Mouse (Mus musculus) left cerebral cortex, postnatal 25 days (tissue): ENCODE measurements around the gene Gal. TPM values are rescaled to one million over a fixed set of nuclear protein-coding genes. Genes with fewer than 3 reads are reported as not detected.

Experiments used
- DNase-seq, 2 experiments: peaks; one replicate each; pipeline ENCODE4 v3.0.0; 2022; ENCODE audit warnings: low spot score in 2 of 2, mixed read lengths in 1 of 2
- intact Hi-C: fragments of 180-260 bp; cut with DNase I; formaldehyde crosslinking; loops from one replicate; pipeline ENCODE4 v1.15.1; 2025
- total RNA-seq, 2 experiments: library from RNA; stranded (reverse); gene quantifications; 2 replicates each; pipeline ENCODE4 v1.2.3; 2021

Gene Gal
- total RNA-seq: 1 to 10 TPM in 1 of 2 experiments, under 1 TPM in 1; 0.98 to 1.4 TPM

GRCm38 (mm10) chr19:3414268-3414733, at the start of gene Gal:
TSS of gene Gal (minus strand) at chr19:3414544.
- no peak for DNase-seq
- intact Hi-C loops: no loop called here

- intact Hi-C loops: no loop called here
- DNase-seq: no peak
Observed at GRCm38 (mm10) chr19:3459986-3460385, 45.6 kb upstream of the Gal start.

- intact Hi-C loops: no loop called here
- DNase-seq: no peak
Observed at GRCm38 (mm10) chr19:3458331-3459099, 44.2 kb upstream of the Gal start.

GRCm38 (mm10) chr19:3457700-3458099, 43.4 kb upstream of the Gal start:
- intact Hi-C loops: no loop called here
- no peak for DNase-seq

GRCm38 (mm10) chr19:3451649-3452048, 37.3 kb upstream of the Gal start:
- intact Hi-C loops: loop anchor here (1.0 kb wide), 1 partner anchor 159 kb away; no protein-coding TSS in a partner anchor
- peak in 1 of 2 experiments; percentile 14 for DNase-seq

- DNase-seq: peak; percentile 81 to 86
- intact Hi-C loops: loop anchor here (1.0 kb wide), 1 partner anchor 159 kb away; no protein-coding TSS in a partner anchor
Observed at GRCm38 (mm10) chr19:3451170-3451569, 36.8 kb upstream of the Gal start.

GRCm38 (mm10) chr19:3450714-3451113, 36.4 kb upstream of the Gal start:
- intact Hi-C loops: loop anchor here (1.0 kb wide), 2 partner anchors 61 to 158 kb away; no protein-coding TSS in a partner anchor
- DNase-seq: no peak

GRCm38 (mm10) chr19:3449248-3449647, 34.9 kb upstream of the Gal start:
- intact Hi-C loops: no loop called here
- DNase-seq: no peak

- intact Hi-C loops: no loop called here
- no peak for DNase-seq
Observed at GRCm38 (mm10) chr19:3447348-3447747, 33.0 kb upstream of the Gal start.

- intact Hi-C loops: no loop called here
- DNase-seq: no peak
Observed at GRCm38 (mm10) chr19:3441092-3441491, 26.7 kb upstream of the Gal start.

GRCm38 (mm10) chr19:3440667-3441066, 26.3 kb upstream of the Gal start:
- intact Hi-C loops: no loop called here
- DNase-seq: no peak

- no peak for DNase-seq
- intact Hi-C loops: no loop called here
Observed at GRCm38 (mm10) chr19:3437980-3438379, 23.6 kb upstream of the Gal start.

- intact Hi-C loops: no loop called here
- DNase-seq: no peak
Observed at GRCm38 (mm10) chr19:3436840-3437239, 22.5 kb upstream of the Gal start.

- DNase-seq: no peak
- intact Hi-C loops: no loop called here
Observed at GRCm38 (mm10) chr19:3435824-3436223, 21.5 kb upstream of the Gal start.

- DNase-seq: no peak
Observed at GRCm38 (mm10) chr19:3434641-3435040, 20.3 kb upstream of the Gal start.

GRCm38 (mm10) chr19:3434124-3434523, 19.8 kb upstream of the Gal start:
- intact Hi-C loops: no loop called here
- no peak for DNase-seq

More at GRCm38 (mm10) chr19:3434641-3435040, 20.3 kb upstream of the Gal start:
- intact Hi-C loops: no loop called here

- DNase-seq: no peak
Observed at GRCm38 (mm10) chr19:3431969-3432368, 17.6 kb upstream of the Gal start.

GRCm38 (mm10) chr19:3431066-3431465, 16.7 kb upstream of the Gal start:
- no peak for DNase-seq
- intact Hi-C loops: no loop called here

More at GRCm38 (mm10) chr19:3431969-3432368, 17.6 kb upstream of the Gal start:
- intact Hi-C loops: no loop called here

- no peak for DNase-seq
- intact Hi-C loops: no loop called here
Observed at GRCm38 (mm10) chr19:3429156-3429816, 14.9 kb upstream of the Gal start.

GRCm38 (mm10) chr19:3428057-3428830, 13.9 kb upstream of the Gal start:
- DNase-seq: no peak
- intact Hi-C loops: no loop called here
